Mouse (Mus musculus) left cerebral cortex, postnatal 14 days (tissue): ENCODE measurements at regions not wholly inside any gene's neighbourhood (a gene's known extent, or its start where the extent isn't known, plus 50 kb on each side); places are given as distances from the start of the nearest gene placed in this dataset.

Experiments used
- DNase-seq, 2 experiments: peaks; one replicate each; pipeline ENCODE4 v3.0.0; 2021 to 2022; ENCODE audit warnings: low spot score in 2 of 2, mixed read lengths in 1 of 2
- intact Hi-C: fragments of 180-260 bp; cut with DNase I; formaldehyde crosslinking; loops from one replicate; pipeline ENCODE4 v1.15.1; 2025

- no peak for DNase-seq
- intact Hi-C loops: no loop called here
Observed at GRCm38 (mm10) chr7:75360874-75361273, 51.8 kb upstream of the Sv2b start.

DNA sequence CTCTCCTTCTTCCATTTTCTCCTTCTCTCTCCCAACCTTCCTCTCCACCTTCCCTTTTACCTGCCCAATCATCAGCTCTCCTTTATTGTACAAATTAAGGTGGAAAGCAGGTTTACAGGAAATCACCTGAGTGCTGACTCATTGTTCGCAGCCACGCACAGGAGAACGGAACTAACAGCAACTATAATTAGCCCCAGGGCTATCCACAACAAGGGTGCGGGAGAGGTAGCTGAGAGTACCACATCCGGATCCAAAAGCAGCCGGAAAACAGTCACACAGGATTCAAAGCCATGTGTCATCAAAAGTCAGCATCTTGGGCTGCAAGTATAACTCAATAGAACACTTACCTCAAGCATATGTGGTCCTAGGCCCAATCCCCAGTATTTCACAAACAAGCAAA, 53.5 kb upstream of the Sv2b start:
- DNase-seq: no peak
- intact Hi-C loops: no loop called here

DNA sequence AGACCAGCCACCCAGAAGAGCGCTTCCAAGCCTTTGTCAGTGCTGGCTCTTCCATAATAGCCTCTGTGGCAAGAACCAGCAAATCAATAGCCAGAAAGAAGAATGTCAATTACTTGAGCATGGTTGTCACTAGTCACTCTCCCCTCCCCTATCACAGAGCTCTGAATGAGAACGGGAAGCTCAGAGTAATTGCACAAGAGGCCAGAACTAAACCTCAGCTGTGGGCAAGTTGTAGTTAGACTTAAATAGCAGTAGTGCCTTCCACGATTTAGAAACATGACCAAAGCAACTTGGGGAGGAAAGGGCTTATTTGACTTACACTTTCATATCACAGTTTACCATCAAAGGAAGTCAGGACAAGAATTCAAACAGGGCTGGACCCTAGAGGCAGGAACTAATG, 56.4 kb upstream of the Sv2b start:
- intact Hi-C loops: loop anchor here (5.0 kb wide), 1 partner anchor 58 kb away; the partner anchor contains the start of gene Sv2b
- no peak for DNase-seq

DNA sequence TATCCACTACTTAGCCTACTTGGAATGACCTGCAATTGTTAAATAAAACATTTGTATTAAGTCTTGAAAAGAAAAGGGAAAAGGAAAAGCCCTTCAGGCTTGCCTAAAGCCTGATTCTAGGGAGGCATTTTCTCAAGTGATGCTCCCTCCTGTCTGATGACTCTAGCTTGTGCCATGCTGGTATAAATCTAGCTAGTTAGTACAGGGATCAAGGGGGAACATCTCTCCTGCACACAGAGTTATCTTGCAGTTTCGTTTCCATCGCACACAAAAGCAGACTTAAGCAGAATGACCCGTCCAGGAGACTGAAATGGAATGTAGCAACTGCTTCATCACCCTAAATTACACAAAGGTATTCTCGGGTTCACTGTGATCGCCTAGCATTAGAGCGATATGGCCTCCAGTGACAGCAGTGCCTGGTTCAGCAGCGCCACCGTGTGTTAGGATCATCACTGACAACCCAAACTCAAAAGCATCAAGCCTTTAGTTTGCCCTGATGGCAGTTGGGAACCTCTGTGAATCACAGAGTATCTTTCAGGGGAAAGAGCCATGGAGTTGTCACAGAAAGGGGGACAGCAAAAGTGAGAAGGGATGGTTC, 57.3 kb upstream of the Sv2b start:
- intact Hi-C loops: loop anchor here (1.0 to 5.0 kb wide), 2 partner anchors 59 to 231 kb away; partner anchors contain the start of gene Sv2b
- DNase-seq: peak; percentile 88 to 91

DNA sequence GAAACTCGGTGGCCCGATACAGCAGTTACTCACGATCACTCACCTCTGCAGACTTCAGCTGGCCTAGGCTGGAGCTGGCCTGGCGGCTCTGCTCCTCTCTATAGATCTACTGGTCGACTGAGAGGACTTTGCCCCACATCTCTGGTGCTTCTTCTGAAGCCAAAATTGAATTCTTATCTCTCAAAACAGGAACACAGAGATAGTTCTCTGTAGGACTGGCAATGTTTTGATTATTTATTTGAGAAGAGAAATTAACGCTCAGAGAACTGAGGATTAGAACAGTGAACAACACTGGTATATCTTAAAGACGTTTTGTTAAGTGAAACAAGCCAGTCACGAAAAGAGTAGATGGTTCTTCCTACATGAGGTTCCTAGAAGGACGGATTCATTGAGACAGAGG, 59.3 kb upstream of the Sv2b start:
- no peak for DNase-seq
- intact Hi-C loops: loop anchor here (5.0 kb wide), 1 partner anchor 61 kb away; the partner anchor contains the start of gene Sv2b

DNA sequence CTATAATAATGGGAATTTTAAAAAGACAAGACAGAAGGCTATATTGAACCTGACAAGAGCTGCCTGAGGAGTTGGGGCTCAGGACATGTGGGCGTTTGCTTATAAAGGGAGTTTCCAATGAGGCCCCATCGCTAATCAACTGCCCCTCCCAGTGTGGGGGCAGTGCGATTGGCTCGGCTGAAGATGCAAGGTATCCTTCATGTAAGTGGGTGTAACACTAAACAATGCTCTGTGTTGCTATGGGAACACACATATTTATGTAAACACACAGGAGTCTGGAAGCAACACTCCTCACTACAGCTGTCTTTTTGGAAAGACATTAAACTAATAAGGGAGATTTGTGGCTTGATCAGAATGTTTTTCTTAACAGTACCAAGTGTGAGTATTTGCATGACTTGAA, 60.3 kb upstream of the Sv2b start:
- no peak for DNase-seq
- intact Hi-C loops: loop anchor here (5.0 kb wide), 1 partner anchor 62 kb away; the partner anchor contains the start of gene Sv2b

DNA sequence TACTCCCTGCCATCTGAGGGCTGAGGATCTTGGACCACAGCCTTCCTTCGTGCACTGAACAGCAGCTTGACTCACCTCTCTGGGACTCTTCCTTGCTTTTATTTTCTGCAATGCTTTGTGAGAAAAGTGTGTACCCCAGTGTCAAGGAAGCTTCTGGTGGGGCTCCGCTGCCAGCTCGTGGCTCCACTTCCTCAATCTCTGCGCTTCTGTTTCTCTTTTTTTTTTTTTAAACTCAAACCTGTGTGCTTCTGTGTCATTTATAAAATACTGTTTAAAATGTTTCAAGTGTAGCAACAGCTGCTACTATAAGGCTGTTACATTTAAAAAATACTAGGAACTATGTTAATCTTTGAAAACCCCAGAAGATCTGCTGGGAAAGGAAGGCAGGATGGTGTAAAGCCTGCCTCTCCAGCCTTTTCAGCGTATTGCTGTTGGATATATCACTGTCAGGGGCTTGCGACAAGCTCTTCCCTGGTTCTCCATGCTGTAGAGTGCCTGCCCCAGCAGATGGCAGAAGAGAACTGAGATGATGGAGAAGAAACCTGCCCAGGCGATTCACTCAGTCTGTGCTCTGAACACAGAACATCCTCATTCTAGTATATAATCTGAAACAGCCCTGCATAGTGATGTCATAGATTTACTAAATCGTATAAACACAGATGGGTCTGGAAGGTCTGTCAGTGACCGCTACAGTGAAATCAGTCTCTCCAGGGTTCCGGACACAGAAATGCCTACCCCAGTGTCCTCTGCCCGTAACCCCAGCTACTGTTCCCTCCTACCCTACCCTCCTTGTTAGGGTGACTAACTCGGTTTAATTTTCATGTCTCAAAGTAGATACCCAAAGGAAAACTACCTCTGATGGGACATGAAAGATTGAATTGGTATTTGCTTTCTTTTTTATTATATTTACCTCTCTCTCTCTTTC, 61.8 kb upstream of the Sv2b start:
- DNase-seq: peak; percentile 90 to 93
- intact Hi-C loops: loop anchor here (5.0 to 10.0 kb wide), 3 partner anchors 186 to 511 kb away; no protein-coding TSS in a partner anchor

GRCm38 (mm10) chr7:75371520-75371876, 62.4 kb upstream of the Sv2b start:
- intact Hi-C loops: loop anchor here (5.0 to 10.0 kb wide), 3 partner anchors 186 to 511 kb away; no protein-coding TSS in a partner anchor

DNA sequence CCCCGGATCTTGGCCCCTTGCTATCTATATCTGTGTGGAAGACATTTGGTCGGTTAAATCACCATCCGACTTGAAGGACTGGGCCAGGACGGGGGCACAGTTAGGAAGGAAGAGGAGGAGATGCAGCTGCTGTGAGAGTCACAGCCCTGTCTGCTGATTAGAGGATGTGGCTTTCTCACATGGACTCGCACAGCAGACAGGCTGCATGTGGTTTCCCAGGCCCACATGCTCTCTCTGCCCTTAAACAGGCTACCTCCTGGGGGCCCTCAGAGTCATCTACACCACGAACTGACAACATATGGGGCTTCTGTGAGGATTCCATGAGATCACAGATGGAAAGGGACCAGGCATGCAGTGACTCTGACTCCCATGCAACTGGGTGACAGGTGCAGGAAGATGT, 62.9 kb upstream of the Sv2b start:
- intact Hi-C loops: loop anchor here (5.0 to 10.0 kb wide), 3 partner anchors 185 to 510 kb away; no protein-coding TSS in a partner anchor

More at GRCm38 (mm10) chr7:75371520-75371876, 62.4 kb upstream of the Sv2b start:
- DNase-seq: no peak

DNA sequence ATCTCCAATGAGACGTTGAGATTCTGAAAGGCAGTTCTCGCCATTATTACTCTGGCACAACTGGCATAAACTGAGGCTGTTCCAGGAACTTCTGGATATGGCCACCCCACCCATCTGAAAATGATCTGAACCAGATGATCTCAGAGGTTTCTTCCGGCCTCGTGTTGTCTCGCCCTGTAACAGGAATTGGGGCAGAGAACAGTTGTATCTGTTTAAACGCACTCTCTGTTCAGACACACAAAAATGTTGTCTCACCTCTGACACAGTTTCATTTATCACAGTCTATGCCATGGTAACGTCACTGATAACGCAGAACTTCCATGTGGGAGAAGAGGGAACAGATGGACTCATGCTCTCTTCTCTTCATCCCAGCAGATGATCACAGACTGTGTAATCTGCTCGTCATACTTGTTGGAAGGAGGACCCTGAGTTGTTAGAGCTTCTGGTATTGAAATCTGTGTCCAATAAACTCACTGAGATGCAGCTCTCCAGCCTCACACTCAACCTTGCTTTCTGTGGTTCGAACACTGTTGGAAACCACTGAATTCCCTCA, 63.9 kb upstream of the Sv2b start:
- intact Hi-C loops: loop anchor here (5.0 to 10.0 kb wide), 3 partner anchors 184 to 509 kb away; no protein-coding TSS in a partner anchor
- no peak for DNase-seq

More for the DNA sequence above, 62.9 kb upstream of the Sv2b start:
- DNase-seq: peak in 1 of 2 experiments; percentile 22

- intact Hi-C loops: loop anchor here (5.0 to 10.0 kb wide), 3 partner anchors 183 to 508 kb away; no protein-coding TSS in a partner anchor
- no peak for DNase-seq
Observed at GRCm38 (mm10) chr7:75374506-75374905, 65.4 kb upstream of the Sv2b start.

GRCm38 (mm10) chr7:75379595-75379994, 70.5 kb upstream of the Sv2b start:
- intact Hi-C loops: loop anchor here (10.0 kb wide), 1 partner anchor 445 kb away; no protein-coding TSS in a partner anchor
- DNase-seq: no peak

GRCm38 (mm10) chr7:75384506-75384911, 70.8 kb upstream of the Akap13 start:
- intact Hi-C loops: no loop called here
- DNase-seq: peak in 1 of 2 experiments; percentile 18

DNA sequence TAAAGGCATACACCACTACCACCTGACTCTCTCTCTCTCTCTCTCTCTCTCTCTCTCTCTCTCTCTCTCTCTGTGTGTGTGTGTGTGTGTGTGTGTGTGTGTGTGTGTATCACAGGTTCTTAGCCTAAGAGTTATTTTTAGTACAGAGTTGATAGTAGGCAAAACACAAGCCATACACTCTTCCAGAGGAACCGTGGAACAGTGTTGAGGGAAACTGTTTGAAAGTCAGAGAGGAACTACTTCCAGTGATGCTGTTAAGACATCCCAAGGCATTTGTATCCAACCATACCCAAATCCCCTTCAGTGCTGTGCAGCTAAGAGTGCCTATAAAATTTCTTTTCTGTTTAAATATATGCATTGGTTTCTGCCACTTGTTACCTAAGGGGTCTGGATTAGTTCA, 68.3 kb upstream of the Akap13 start:
- no peak for DNase-seq
- intact Hi-C loops: no loop called here

GRCm38 (mm10) chr7:75387821-75388431, 67.4 kb upstream of the Akap13 start:
- intact Hi-C loops: no loop called here
- no peak for DNase-seq

GRCm38 (mm10) chr7:75390162-75390561, 65.2 kb upstream of the Akap13 start:
- no peak for DNase-seq
- intact Hi-C loops: loop anchor here (10.0 kb wide), 1 partner anchor 325 kb away; no protein-coding TSS in a partner anchor

DNA sequence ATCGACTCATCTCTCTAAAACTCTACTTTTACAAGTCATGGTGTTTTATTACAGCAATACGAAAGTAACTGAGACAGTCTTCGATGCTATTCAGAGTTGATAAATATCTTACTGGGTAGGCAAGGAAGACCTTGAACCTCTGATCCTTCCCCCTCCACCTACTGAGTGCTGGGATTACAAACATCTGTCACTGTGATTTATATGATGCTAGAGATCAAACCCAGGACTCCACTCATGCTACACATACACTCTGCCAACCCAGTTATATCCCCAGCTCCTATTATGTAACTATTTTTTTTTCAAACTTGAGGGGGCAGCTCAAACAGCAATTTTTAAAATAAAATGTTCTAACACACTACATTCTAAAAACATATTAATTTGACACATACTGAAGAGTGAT, 62.6 kb upstream of the Akap13 start:
- intact Hi-C loops: loop anchor here (10.0 kb wide), 1 partner anchor 322 kb away; no protein-coding TSS in a partner anchor
- no peak for DNase-seq

DNA sequence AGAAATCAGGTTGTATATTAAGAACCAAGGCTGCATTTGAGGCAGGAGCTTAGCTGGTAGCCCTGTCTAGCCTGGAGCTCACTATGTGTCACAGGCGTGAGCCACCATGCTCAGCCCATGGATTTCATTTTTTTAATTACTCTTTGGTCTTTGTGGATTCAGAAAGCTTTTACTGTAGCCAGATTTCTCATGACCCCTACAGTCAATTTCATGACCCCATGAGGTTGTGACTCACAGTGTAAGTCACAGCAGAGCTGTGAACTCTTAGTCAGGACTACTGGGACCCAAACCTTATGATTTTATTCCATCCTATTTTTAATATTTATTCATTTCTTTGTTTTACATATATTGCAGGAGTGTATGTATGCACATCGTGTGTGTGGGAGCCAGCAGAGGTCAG, 61.9 kb upstream of the Akap13 start:
- intact Hi-C loops: loop anchor here (10.0 kb wide), 1 partner anchor 321 kb away; no protein-coding TSS in a partner anchor
- DNase-seq: no peak
